Mouse (Mus musculus) embryonic fibroblast, embryonic 13.5 days (primary cell): ENCODE measurements at regions not wholly inside any gene's neighbourhood (a gene's known extent, or its start where the extent isn't known, plus 50 kb on each side); places are given as distances from the start of the nearest gene placed in this dataset.

Experiments used
- H3K27ac ChIP-seq: 2 replicates; pipeline ENCODE4 v1.5.1; 2012; ENCODE audit warnings: low read length, control low read depth, inconsistent platforms; ENCODE audit not compliant: insufficient read depth
- H3K4me1 ChIP-seq: 2 replicates; pipeline ENCODE4 v1.6.1; 2011; ENCODE audit warnings: low read length; ENCODE audit not compliant: control insufficient read depth, insufficient read depth
- H3K4me3 ChIP-seq: 2 replicates; pipeline ENCODE4 v1.5.1; 2011; ENCODE audit warnings: mild to moderate bottlenecking, control low read depth, low read length; ENCODE audit not compliant: insufficient read depth
- CTCF ChIP-seq: IDR thresholded peaks from 2 replicates; pipeline ENCODE4 v1.5.1; 2011; ENCODE audit warnings: mild to moderate bottlenecking, control low read depth, low read length, moderate library complexity, borderline replicate concordance; ENCODE audit not compliant: insufficient read depth
- POLR2A ChIP-seq: IDR thresholded peaks from 2 replicates; pipeline ENCODE4 v1.6.1; 2011; ENCODE audit warnings: low read depth, mild to moderate bottlenecking, control low read depth, low read length, moderate library complexity

GRCm38 (mm10) chr3:127967170-127967569, 71.0 kb upstream of the Fam241a start:
- TF ChIP-seq POLR2A (no peak), CTCF (no peak)

GRCm38 (mm10) chr3:127966214-127966613, 70.1 kb upstream of the Fam241a start:
- H3K4me3 ChIP-seq = no peak overlapping the region
- no peak overlapping the region for H3K27ac ChIP-seq
- TF ChIP-seq CTCF (no peak), POLR2A (no peak)
- H3K4me1 ChIP-seq = no peaks in the 10 kb centered on the region

More at GRCm38 (mm10) chr3:127967170-127967569, 71.0 kb upstream of the Fam241a start:
- H3K4me1 ChIP-seq = no peaks in the 10 kb centered on the region
- H3K4me3 ChIP-seq = no peak overlapping the region
- H3K27ac ChIP-seq = no peak overlapping the region

- TF ChIP-seq CTCF = no peak
- Histone ChIP-seq H3K4me1 (no peaks in the 10 kb centered on the region), H3K27ac (no peak overlapping the region), H3K4me3 (no peak overlapping the region)
These were observed 63.0 kb upstream of the Fam241a start for GRCm38 (mm10) chr3:127958919-127959684.

GRCm38 (mm10) chr3:127954856-127955255, 58.7 kb upstream of the Fam241a start:
- no peak for TF ChIP-seq POLR2A
- TF ChIP-seq CTCF = no peak
- Histone ChIP-seq H3K4me1 (no peaks in the 10 kb centered on the region), H3K27ac (no peak overlapping the region), H3K4me3 (no peak overlapping the region)

GRCm38 (mm10) chr3:127953610-127954009, 57.5 kb upstream of the Fam241a start:
- Histone ChIP-seq H3K4me3 (no peak overlapping the region), H3K4me1 (no peaks in the 10 kb centered on the region), H3K27ac (no peak overlapping the region)
- TF ChIP-seq POLR2A (no peak), CTCF (no peak)

- Histone ChIP-seq H3K4me1 (no peaks in the 10 kb centered on the region), H3K4me3 (no peak overlapping the region), H3K27ac (no peak overlapping the region)
- TF ChIP-seq CTCF (no peak), POLR2A (no peak)
These were observed 52.9 kb upstream of the Fam241a start for GRCm38 (mm10) chr3:127948898-127949620.

GRCm38 (mm10) chr3:127948326-127948725, 52.2 kb upstream of the Fam241a start:
- Histone ChIP-seq H3K4me3 (no peak overlapping the region), H3K27ac (no peak overlapping the region), H3K4me1 (no peaks in the 10 kb centered on the region)
- no peak for TF ChIP-seq CTCF
- no peak for TF ChIP-seq POLR2A
